7 mouse cellular contexts compared by ENCODE assay signal in the genomic region with DNA sequence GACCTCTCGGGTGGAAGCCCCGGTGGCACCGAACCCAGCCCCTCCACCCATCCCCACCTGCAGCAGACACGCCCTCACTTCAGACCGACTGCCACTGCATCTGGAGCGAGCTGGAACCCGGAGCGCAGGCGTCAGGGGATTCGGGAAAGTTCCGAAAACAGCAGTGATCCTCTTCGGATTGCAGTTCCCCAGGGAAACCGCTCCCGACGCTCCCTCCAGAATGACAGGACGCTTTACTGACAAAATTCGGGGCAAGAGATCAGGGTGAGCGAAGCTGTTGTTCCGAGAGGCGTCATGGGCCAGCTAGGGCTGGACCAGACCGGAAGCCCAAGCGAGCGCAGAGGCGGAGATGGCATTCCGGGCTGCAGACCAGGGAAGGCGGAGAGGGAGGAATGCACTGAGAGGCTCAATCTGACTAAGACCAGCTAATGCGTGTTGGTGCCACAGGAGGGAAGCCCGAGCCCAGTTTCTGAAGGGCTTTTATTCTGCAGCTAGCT. TPM values are rescaled to one million over a fixed set of nuclear protein-coding genes. Genes with fewer than 3 reads are reported as not detected.
DNase-seq lines count a peak whose midpoint lies in the region; ATAC-seq and TF ChIP-seq lines count a peak whose summit lies in the region.

A gene (minus strand): TSS at position 311 of the 497 bp plus-strand sequence.

- peaks cover 27% of the 10 kb centered on the region for H3K4me1 ChIP-seq in limb, embryonic 10.5 days
- H3K4me1 ChIP-seq in midbrain, embryonic 13.5 days (replicated peaks): peaks cover 27% of the 10 kb centered on the region
- H3K4me1 ChIP-seq in stomach, postnatal 0 days (replicated peaks; ENCODE audit: control insufficient read depth, insufficient read depth): no peaks in the 10 kb centered on the region; the same call in 1 of the 2 replicates

- H3K36me3 ChIP-seq in limb, embryonic 10.5 days: no peaks in the 10 kb centered on the region
- H3K36me3 ChIP-seq in midbrain, embryonic 13.5 days: peaks cover 2% of the 10 kb centered on the region
- no peaks in the 10 kb centered on the region for H3K36me3 ChIP-seq in stomach, postnatal 0 days (ENCODE audit: control insufficient read depth, insufficient read depth, low read length)

- WGBS in limb, embryonic 10.5 days: 1% methylated on average over 28 of the region's 28 CpGs
- WGBS in midbrain, embryonic 13.5 days: under 1% methylated on average over 28 of the region's 28 CpGs
- WGBS in stomach, postnatal 0 days: under 1% methylated on average over 28 of the region's 28 CpGs

- peak within 1 kb of the TSS; percentile 55 for H3K4me3 ChIP-seq in limb, embryonic 10.5 days
- peak within 1 kb of the TSS; percentile 54 for H3K4me3 ChIP-seq in midbrain, embryonic 13.5 days (replicated peaks)
- peak within 1 kb of the TSS; percentile 49 for H3K4me3 ChIP-seq in stomach, postnatal 0 days (ENCODE audit: low read depth, low read length)

- peak within 1 kb of the TSS; percentile 53 for H3K27ac ChIP-seq in limb, embryonic 10.5 days
- H3K27ac ChIP-seq in midbrain, embryonic 13.5 days: no peak within 1 kb of the TSS
- no peak within 1 kb of the TSS for H3K27ac ChIP-seq in stomach, postnatal 0 days (replicated peaks)

- peak; percentile 70 for DNase-seq in adrenal gland, postnatal 25 days
- DNase-seq in embryo, embryonic 11 days: peak; percentile 72
- no peak for DNase-seq in gonadal fat pad, adult 2 months (ENCODE audit: low read depth)
- DNase-seq in kidney, adult 11 months: peak; percentile 78
- peak; percentile 48 for DNase-seq in limb, embryonic 10.5 days (ENCODE audit: low spot score)
- peak; percentile 61 for DNase-seq in stomach, postnatal 0 days (ENCODE audit: low spot score)

- H3K9me3 ChIP-seq in limb, embryonic 10.5 days (replicated peaks): no peaks in the 10 kb centered on the region
- H3K9me3 ChIP-seq in midbrain, embryonic 13.5 days: no peaks in the 10 kb centered on the region
- H3K9me3 ChIP-seq in stomach, postnatal 0 days (ENCODE audit: control insufficient read depth, low read length): no peaks in the 10 kb centered on the region

- ATAC-seq in midbrain, embryonic 13.5 days: peak; percentile 63
- ATAC-seq in stomach, postnatal 0 days (ENCODE audit: low FRiP score, low TSS enrichment): peak; percentile 65; the same call in 1 of the 2 replicates

- H3K9ac ChIP-seq in midbrain, embryonic 13.5 days (replicated peaks): peak within 1 kb of the TSS; percentile 54
- 0 out of 2 replicates have a peak within 1 kb of the TSS, but pooled peaks have one; percentile 4 for H3K9ac ChIP-seq in stomach, postnatal 0 days (ENCODE audit: low read length)

- no peak for TF ChIP-seq EP300 in stomach, postnatal 0 days (optimal IDR thresholded peaks at IDR 0.05)

- H3K4me2 ChIP-seq in midbrain, embryonic 13.5 days (replicated peaks): peak within 1 kb of the TSS; percentile 92
- H3K4me2 ChIP-seq in stomach, postnatal 0 days (replicated peaks; ENCODE audit: low read depth): peak within 1 kb of the TSS; percentile 84

- H3K27me3 ChIP-seq in limb, embryonic 10.5 days (ENCODE audit: low read depth, poor library complexity, severe bottlenecking): peaks cover 93% of the 10 kb centered on the region
- peaks cover 79% of the 10 kb centered on the region for H3K27me3 ChIP-seq in midbrain, embryonic 13.5 days
- H3K27me3 ChIP-seq in stomach, postnatal 0 days (ENCODE audit: control insufficient read depth, insufficient read depth, low read length): peaks cover 20% of the 10 kb centered on the region; the same call in 1 of the 2 replicates

- TF ChIP-seq CTCF in stomach, postnatal 0 days (IDR thresholded peaks at IDR 0.05; ENCODE audit: low read depth): peak; percentile 63

RNA-seq across cellular contexts. Expression of the gene that starts here (rescaled TPM):
- total RNA-seq in adrenal gland, postnatal 25 days (2021): 29.2 and 39.0 TPM in 2 replicates
- polyA plus RNA-seq in gonadal fat pad, adult 2 months (2012; rRNA removed): 55.1 and 55.8 TPM in 2 replicates
- polyA plus RNA-seq in limb, embryonic 10.5 days (2016; fragmentation: Nextera tagmentation; extraction: Ambion mirVana): 0.08 TPM in 1 of 2 replicates, not detected in the other
- polyA plus RNA-seq in midbrain, embryonic 13.5 days (2015; fragmentation: Nextera tagmentation; extraction: Ambion mirVana): 2.6 and 3.2 TPM in 2 replicates
- polyA plus RNA-seq in stomach, postnatal 0 days (2015; fragmentation: Nextera tagmentation; extraction: Ambion mirVana): 0.94 and 1.2 TPM in 2 replicates

Comparison
In these comparisons a context has a peak if more than half of its experiments do, and no peak if none do; other contexts are left out.
1. RNA of the gene that starts here (polyA plus RNA-seq): 55.1 to 55.8 TPM in gonadal fat pad, adult 2 months; 2.6 to 3.2 TPM in midbrain, embryonic 13.5 days, 0.94 to 1.2 TPM in stomach, postnatal 0 days and 0.08 TPM in limb, embryonic 10.5 days; every median in the first group is over 10 times any median in the second.
2. Peak in DNase-seq, H3K4me3 ChIP-seq and H3K27ac ChIP-seq in limb, embryonic 10.5 days; RNA of the gene not detected or under 1 TPM.
3. Peak in every context shown above with its lines, with median percentiles within 50 percentile points of each other: H3K4me3 ChIP-seq.